Comparison of ENCODE assay signal across 8 mouse cellular contexts in the genomic region with DNA sequence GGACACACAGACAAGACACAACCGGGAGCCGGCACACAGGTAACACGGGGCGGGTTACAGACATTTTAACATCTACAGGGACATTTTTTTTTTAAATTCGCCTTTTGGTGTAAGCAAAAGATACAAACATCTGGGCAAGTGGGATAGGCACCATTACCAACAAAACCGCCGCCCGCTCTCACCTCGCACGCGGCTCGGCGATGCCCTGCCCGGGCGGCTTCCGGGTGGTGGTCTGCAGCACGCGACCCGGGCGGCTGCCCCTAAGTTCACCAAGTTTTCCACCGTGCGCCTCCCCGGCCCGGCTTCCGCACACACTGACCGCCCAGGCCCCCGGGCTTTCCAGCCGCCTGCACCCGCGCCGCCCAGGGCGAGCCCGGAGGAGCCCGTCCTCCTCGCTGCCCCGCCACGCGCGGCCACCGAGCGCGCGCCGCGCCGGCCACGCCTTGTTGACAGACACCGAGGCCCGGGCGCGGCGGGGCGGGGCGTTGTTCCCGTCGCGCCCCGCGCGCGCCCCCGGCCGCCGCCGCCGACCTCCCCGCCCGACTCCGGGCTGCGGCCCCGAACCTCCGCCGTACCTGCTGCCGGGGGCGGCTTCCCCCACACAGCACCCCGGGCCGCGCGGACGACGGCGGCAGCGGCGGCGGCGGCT. TPM values are rescaled to one million over a fixed set of nuclear protein-coding genes. Genes with fewer than 3 reads are reported as not detected.
DNase-seq lines count a peak whose midpoint lies in the region.

No protein-coding gene starts in this region.

- peak overlapping the region; percentile 99 for H3K27ac ChIP-seq in hindbrain, embryonic 10.5 days

- H3K9me3 ChIP-seq in hindbrain, embryonic 10.5 days = no peaks in the 10 kb centered on the region

- H3K36me3 ChIP-seq in hindbrain, embryonic 10.5 days = peaks cover 30% of the 10 kb centered on the region

- whole genome bisulfite sequencing in hindbrain, embryonic 10.5 days = under 1% methylated on average over 85 of the region's 86 CpGs

- peak overlapping the region; percentile 86 for H3K4me3 ChIP-seq in hindbrain, embryonic 10.5 days

- DNase-seq in Muller cell, postnatal 12 days (ENCODE audit: inconsistent ontology term) = peak; percentile 92
- peak; percentile 84 for DNase-seq in cerebellum, adult 8-10 months
- peak; percentile 65 for DNase-seq in forelimb bud, embryonic 11.5 days (ENCODE audit: low read depth, low spot score)
- DNase-seq in hindbrain, embryonic 10.5 days (ENCODE audit: low spot score) = peak; percentile 82
- DNase-seq in layer of hippocampus, postnatal 36 days = peak; percentile 72 to 75
- DNase-seq in lung, postnatal 36 days = peak; percentile 93
- DNase-seq in retina, embryonic 14.5 days (ENCODE audit: low spot score) = peak; percentile 79
- DNase-seq in thymus, postnatal 4 days = peak; percentile 94

- peaks cover 32% of the 10 kb centered on the region for H3K4me1 ChIP-seq in hindbrain, embryonic 10.5 days (replicated peaks)

- no peaks in the 10 kb centered on the region for H3K27me3 ChIP-seq in hindbrain, embryonic 10.5 days (ENCODE audit: insufficient read depth, poor library complexity, severe bottlenecking)

RNA-seq across cellular contexts. Expression of gene Fbxl3, which starts 0.7 kb away (rescaled TPM):
- 13.1 and 14.2 TPM in 2 replicates for polyA plus RNA-seq in hindbrain, embryonic 10.5 days (2016; fragmentation: Nextera tagmentation; extraction: Ambion mirVana)
- total RNA-seq in layer of hippocampus, postnatal 36 days (2021) = 100 to 1,000 TPM in 1 of 2 experiments, 10 to 100 TPM in 1; 96.2 to 100 TPM

RNA-seq across cellular contexts. Expression of gene Cln5, which starts 28.7 kb away (rescaled TPM):
- polyA plus RNA-seq in hindbrain, embryonic 10.5 days (2016; fragmentation: Nextera tagmentation; extraction: Ambion mirVana) = 23.5 and 28.8 TPM in 2 replicates
- 10 to 100 TPM in 1 of 2 experiments, 1 to 10 TPM in 1; 9.6 to 10.6 TPM for total RNA-seq in layer of hippocampus, postnatal 36 days (2021)

RNA-seq across cellular contexts. Expression of gene Acod1, which starts 51.9 kb away (rescaled TPM):
- polyA plus RNA-seq in hindbrain, embryonic 10.5 days (2016; fragmentation: Nextera tagmentation; extraction: Ambion mirVana) = not detected in 2 replicates
- not detected for total RNA-seq in layer of hippocampus, postnatal 36 days (2021)

Comparison
In these comparisons a context has a peak if more than half of its experiments do, and no peak if none do; other contexts are left out.
1. Peak in every context shown above with its lines: DNase-seq, H3K4me3 ChIP-seq and H3K27ac ChIP-seq.